Mouse (Mus musculus) heart, adult 11 months (tissue): ENCODE measurements around the gene Klb.

Experiments
- DNase-seq: peaks from one replicate; pipeline ENCODE4 v3.0.0; 2022

Gene Klb

DNA sequence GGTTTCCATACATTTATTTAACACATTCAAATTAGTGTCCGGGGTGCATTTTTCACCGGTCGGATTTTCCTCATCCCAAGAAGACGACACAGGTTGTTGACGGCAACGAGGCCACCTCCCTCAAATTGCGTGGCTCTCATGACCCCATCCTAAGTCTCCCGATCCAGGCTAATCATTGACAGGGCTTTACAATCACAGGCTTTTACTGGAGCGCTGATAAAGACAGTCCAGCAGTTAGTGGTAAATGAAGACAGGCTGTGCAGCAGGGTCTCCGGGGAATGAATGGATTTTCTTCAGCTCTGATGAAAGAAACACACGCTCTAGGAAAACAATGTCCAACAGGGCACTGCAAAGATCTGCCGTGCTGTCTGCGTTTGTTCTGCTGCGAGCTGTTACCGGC, at the start of gene Klb:
TSS of gene Klb (plus strand) at position 147 of the 400 bp plus-strand sequence.
- DNase-seq: no peak

DNA sequence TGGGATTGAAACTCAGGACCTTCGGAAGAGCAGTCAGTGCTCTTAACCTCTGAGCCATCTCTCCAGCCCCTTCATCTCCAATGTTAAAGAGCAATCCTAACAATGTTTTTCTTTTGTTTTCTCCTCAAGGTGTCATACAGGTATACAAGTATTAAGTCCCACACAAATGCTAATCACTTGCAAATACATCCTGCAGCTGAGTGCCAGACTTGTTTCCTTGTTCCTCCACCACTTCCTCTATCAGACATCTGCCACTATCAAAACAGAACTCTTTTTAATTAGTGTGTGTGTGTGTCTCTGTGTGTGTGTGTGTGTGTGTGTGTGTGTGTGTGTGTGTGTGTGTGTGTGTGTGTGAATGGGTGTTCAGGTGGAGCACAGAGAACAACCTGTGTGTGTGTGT, 48.5 kb upstream of the Klb start:
- peak; percentile 42 for DNase-seq

DNA sequence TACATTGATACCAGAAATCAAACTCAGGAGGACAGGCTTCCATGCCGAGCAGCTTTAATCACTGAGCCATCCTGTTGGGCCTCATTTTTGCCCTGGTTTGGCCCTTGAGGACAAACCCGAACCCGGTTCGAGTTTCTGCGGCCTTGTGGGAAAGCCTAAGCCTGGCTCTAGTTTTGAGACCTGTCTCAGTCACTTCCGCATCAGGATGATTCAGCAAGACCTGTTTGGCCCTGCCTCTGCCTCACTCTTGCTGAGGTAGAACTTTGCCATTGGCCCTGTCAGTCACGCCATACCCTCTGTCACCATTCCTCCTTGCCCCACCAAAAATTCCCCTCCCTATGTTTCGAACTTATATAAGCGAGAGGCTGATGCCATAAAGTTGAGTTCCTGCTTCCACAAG, 48.0 kb upstream of the Klb start:
- DNase-seq: peak; percentile 82

DNA sequence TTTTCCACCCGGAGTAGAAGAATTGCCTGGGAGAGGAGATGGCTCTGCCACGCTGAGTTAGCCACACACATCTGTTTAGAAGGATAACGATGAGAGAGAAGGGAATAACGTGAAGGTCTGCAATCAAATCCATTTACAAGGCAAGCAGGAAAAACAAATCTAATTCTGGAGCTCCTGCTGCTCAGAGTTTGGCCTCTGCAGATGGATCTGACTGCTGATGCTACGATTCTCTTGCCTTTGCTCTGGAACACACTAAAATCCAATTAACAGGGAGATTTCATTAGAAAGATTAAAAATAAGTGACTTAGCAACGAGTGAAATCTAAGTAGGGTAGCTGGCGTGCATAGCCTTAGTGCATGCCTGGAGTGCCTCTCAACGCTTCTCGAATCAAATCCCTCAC, 42.6 kb upstream of the Klb start:
- peak; percentile 48 for DNase-seq

DNA sequence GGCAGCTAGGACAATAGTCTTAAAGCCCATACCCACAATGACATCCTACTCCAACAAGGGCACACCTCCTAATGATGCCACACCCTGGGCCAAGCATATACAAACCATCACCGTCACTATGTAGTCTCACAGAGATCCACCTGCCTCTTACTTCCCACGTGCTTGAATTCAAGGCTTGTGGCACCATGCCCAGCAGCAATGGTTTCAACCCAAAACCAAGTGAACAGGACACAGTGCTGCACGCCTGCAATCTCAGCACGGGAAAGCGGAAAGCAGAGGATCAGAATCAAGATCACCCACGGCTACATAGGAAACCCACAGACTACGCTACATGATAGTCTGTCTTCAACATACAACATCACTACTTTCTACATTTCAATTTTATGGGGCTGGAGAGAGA, 39.9 kb upstream of the Klb start:
- peak; percentile 84 for DNase-seq

DNA sequence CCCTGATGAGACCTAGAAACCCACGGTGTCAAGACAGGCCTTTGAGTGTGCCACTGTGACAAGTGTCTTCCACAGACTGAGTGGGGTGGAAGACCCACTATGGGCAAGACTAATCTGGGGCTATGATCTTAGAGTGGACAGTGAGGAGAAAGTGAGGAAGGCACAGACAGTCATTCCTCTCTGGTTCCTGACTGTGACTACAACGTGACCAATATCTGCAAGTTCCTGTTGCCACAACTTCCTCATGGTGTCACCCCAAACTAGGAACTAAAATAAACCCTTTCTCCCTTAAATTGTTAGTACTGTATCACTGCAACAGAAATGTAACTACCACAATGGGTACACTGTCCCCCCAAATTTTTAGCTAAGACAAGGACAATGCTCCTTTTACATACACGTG, 39.2 kb upstream of the Klb start:
- DNase-seq: peak; percentile 71

DNA sequence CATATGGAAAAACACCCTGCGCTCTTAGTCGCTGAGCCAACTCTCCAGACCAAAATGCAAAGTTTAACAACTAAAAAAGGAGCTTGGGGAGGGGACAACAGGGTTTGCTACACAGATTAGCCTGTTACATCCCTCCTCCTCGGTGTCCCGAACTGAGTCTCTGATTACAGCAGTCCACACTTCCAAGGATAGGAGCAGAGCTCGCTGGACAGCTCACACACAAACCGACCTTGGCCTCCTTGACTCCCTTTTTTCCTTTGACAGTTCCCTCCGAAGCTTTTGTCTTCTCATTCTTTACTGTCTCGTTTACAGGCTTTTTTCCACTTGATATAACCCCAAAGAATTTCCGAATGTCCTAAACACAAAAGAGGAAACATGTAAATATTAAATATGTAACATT, 28.9 kb upstream of the Klb start:
- DNase-seq: no peak

DNA sequence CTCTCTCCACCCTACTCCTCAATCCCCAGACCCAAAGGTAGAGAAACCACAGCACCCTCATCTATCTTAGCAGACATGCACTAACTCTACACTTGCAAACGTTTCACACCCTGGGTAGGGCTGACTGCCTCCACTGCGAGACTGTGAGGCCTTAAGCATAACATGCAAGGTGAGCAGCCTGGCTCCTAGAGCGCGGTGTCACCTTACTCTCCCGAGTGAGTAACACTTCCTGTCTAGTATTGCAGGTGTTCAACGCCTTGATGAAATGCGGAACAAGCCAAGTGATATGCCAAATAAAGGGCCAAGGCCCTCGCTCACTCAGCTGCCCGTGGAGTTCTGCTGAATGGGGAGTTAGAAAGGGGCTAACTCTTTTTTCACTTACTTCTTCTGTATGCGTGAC, 25.9 kb upstream of the Klb start:
- no peak for DNase-seq

DNA sequence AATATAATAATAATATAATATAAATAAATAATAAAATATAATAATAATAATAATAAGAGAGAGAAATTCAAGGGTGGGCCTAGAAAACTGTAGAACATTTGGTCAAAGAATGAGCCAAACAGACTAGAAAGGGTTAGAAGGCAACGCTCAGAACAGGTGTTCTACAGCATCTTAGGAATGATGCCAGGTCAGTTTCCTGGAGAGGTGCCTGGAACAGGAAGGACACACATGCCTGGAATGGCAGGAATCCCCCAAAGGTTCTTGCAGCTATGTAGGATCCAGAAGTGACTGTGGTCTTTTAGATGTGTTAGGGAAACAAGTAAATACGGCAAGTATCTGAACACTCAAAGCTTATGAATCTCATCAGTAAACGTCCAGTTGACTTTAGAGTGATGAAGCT, 23.8 kb upstream of the Klb start:
- no peak for DNase-seq

DNA sequence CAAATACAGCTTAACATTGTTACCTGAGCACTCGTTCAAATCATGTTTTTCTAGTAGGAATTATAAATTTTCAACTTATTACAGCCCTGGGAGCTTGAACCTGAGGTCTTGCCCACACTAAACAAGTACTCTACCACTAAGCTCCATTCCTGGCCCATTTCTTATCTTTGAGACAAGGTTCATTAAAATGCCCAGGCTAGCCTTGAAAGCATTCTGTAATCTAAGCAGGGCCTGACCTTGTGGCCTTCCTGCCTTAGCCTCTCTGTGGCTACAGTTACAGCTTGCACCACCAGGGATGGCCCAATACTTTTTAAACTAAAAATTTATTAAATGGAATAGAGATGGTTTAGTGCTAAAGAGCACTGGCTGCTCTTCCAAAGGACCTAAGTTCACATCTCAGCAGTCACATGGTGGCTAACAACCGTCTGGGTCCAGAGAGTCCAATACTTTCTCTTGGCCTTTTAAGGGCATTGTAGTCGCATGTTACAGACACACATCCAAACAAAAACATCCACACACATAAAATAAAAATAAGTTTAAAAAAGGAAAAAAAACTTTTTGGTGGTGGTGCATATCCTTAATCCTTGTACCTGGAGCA, 23.3 kb upstream of the Klb start:
- no peak for DNase-seq

DNA sequence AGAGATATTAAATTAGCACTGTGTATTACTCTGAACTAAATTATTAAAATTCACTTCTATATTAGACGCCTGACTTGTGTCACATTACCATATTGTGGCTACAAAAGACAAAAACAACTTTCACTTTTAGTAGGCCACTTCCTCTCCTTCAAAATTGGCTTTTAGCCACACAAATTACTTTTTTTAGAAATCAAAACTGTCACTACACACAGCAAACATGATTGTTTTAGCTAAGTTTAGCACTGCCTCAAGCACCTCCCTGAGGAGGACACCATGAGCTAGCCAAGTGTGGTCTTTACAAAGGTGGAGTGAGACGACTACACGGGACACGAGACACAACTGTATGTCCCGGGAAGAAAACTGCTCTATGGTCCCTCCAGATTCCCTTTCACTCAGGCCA, 21.9 kb upstream of the Klb start:
- peak; percentile 95 for DNase-seq

DNA sequence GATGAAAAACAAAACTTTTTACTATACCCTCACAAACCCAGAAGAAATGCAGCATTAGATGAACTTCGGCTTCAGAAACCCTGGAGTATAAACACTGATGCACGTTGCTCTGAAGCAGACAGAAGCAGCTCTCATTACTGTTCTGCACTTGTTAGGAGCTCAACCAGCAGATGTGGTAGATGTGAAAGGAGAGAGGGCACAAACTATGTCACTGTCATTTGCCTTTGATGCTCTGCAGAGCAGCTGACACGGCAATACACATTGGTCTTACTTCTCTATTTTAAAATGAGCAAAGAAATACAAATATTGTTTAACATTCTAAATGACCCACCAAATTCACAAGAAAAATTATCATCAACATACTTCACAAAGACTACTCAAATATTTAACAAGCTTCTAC, 18.1 kb upstream of the Klb start:
- no peak for DNase-seq

DNA sequence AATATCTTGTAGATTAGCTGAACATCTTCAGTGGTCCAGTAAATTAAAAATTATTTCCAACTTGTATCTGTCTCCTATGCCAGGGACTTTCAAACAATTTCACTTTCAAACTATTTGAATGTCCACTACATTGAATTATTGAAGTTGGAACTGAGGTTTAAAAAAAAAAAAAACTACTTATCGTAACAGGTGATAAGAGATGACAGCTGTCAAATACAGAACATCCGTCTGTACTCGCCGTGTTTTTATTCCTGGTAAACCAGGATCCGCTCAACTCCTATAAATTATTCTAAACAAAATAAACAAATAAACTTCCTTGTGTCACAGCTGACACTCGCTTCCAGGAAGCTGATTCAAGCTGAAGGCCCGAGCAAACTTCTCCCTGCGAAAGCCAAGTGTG, 13.3 kb upstream of the Klb start:
- DNase-seq: no peak

DNA sequence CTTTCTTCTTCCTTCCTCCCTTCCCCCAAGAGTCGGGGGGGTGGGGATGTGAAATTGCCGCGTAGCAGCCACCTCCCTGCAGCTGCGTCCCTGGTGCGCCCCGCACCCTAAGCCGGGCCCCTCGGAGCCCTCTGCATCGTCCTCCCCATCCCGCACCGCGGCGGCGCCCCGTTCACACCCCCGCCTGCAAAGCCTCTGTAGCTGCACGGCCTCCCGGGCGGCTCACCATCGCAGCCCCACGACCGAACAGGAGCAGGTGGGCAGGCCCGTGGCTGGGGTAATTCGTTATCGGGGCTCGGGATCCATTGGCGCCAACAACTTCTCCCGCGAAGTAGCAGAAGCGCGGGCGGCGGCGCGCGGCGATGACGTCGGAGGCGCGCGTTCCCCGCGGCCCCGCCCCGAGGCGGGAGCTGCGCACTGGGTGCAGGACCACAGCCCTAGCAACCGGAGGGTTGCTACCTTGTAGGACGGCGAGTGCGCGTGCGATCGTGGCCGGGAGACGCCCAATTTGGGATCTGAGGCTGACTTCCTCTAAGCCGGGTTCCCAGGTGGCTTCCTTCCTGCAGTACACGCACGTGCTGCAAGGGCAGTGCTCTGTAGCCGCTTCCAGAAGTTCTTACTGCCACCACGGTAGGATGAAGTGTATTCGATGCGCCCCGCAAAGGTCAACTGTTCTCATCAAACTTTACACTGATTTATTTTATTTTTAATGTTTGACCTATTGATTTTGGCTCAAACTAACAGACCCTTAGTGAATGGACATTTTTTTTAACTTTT, 12.6 kb upstream of the Klb start, which contains the start of gene Rfc1:
TSS of gene Rfc1 (minus strand) at position 373 of the 777 bp plus-strand sequence.
- DNase-seq: peak; percentile 99

DNA sequence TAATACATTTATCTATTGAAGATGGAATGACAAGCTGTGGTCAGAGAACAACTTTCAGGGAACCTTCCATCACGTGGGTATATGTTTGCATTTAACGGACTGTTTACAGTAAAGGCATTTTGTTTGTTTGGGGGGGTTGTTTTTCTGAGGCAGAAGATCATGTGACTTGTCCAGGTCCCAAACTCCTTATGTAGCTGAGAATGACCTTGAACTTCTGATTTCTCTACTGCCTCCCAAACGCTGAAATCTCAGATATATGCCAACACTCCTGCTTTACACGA, 12.1 kb upstream of the Klb start:
- no peak for DNase-seq

DNA sequence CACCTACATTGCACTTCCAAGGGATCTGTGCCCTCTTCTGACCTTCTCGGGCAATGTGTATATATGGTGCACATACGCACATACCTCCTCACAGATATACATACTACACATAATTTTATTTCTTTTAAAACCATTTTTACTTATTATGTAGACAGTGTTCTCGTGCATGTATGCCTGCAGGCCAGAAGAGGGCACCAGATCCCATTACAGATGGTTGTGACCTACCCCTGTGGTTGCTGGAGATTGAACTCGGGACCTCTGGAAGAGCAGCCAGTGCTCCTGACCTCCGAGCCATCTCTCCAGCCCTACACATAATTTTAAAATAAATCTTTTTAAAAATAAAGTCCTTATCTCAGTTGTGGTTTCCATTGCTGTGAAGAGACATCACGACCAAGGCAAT, 9.7 kb upstream of the Klb start:
- DNase-seq: no peak

DNA sequence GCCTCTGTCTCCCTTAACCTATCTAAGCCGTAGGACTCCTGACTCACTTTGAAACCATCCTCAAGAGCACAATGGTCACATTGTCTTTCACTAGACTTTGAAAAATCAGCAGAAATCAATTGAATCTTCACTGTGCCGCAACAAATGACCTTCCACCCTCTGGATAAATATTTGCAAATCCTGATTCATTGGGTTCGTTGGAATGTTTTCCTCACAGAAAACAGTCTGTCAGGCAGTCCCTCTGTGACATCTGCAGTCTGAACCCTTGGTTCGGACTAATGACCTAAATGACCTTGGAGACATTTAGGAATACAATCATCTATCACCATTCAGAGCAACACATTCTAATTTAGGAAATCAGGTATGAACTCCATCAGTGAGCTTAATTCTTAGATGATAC, 7.9 kb upstream of the Klb start:
- no peak for DNase-seq

DNA sequence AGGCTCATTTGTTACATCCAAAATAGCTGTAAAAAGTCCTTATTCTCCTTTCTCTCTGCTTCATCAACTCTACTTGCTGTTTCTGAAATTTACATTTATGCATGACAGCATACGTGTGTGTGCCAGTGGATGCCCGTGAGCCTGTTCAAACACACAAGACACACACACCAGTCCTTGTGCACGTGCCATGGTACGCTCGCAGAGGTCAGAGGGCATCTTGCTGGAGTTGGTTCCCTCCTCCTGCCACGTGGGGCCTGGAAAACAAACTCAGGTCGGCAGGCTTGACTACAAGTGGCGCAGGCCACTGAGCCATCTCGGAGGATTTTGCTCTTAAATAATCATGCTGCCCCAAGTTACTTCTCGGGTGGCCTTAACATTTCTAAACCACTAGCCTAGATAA, 2.4 kb downstream of the Klb start:
- DNase-seq: peak; percentile 86

DNA sequence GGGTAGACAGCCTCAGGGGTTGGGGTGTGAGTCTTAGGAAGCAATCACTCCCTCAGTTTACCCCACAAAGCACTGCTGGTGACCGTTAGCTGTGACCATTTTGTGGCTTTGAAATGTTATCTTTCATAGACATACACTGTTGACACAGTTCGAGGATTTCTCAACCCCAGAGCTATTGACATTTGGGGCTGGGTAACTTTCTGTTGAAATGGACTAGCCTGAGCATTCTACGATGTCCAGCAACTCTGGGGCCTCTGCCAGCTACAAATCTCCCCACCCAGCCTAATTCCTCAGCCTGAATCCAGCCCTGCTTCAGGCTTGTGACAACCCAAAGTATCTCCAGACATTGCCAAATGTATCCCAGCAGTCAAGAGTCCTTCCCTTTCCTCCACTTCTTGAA, 6.0 kb downstream of the Klb start:
- peak; percentile 88 for DNase-seq

DNA sequence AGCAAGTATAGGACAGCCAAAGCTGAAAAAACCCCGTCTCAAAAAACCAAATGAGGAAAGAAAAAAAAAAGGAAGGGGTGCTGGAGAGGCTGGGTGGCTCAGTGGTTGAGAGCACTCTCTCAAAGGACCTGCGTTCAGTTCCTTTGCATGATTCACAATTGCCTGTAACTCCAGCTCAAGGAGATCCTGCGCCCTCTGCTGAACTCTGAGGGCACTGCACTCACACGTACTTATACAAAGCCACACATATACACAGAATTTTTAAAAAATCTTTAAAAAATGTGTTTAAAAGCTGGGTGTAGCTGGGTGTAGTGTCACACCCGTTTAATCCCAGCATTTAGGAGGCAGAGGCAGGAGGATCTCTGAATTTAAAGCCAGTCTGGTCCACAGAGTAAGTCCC, 6.9 kb downstream of the Klb start:
- DNase-seq: no peak

DNA sequence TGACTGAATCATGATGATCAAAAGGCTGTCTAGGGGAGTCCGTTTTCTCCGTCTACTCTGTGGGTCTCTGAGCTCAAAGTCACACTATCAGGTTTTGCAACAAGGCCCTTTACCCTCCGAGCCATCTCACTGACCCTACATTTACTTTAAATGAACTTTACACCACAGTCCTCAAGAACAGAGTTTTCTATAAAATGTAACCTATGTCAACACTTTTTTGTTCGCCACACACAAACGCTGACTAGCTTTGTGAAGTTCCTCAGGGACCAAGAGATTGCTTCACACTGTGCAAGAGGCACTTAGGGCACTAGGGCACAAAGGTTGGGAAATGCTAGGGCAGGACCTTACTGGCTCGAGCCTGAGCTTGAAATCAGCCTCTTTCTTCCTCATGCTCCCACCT, 8.7 kb downstream of the Klb start:
- DNase-seq: no peak

DNA sequence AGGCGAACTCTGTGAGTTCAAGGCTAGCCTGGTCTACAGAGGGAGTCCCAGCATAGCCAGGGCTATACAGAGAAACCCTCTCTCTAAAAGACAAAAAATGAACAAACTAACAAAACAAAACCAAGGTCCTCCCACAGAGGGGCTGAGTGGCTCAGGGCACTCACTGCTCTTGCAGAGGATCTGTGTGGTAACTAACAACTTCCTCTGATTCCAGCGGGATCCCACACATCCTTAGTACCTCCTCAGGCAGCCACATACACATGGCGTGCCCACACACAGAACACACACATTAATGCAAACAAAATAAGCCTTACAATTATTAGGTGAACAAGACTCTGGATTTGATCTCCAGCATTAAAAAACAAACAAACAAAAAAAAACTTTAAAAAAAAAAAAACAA, 9.7 kb downstream of the Klb start:
- no peak for DNase-seq

DNA sequence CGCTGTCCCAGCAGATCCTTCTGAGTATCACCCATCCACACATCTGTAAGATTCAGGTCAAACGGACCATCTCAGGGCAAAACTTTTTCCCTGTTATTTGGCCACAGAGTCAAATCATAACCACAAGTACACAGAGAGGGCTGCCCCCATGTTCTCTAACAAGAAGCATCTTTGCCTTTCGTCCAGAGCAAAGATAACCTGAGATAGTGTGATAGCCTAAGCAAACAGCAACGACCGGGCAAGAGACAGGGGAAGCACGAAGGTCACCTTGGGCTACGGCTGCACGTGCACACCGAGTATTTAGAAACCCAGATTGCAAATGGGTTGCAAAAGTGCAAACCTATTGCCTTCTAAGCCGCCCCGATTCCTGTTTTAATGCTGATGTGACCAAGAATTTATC, 19.7 kb downstream of the Klb start:
- no peak for DNase-seq

DNA sequence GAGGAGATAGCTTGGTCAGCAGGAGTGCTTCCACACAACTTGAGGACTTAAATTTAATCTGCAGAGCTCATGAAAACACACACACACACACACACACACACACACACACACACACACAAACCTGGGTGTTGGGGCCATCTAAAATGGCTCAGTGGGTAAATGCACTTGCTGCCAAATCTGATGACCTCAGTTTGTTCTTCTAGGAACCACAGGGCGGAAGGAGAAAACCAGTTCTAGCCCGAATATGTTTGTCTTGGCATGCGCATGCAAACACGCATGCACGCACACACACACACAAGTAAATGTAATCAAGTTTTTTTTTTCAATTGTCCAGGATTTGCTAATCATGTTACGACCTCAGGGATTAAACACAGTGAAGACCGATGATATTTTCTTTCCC, 23.4 kb downstream of the Klb start:
- DNase-seq: no peak

DNA sequence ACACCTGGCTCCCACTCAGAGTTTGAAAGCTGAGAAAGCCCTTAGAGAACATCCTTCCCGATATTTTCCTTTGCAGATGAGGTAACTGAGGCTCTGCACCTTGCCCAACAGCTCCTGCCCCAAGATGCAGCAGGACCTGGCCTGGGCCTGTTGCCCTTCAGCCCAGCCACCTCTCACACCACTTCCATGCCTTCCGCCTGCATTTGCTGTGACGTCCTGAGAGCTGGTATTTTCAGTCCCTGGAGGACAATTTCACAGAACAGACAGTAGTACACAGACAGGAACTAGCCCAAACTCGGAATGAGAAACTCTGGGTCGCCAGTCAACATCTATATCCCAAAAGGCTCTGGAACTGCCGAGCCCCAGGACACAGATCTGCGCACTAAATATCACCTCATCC, 26.6 kb downstream of the Klb start:
- DNase-seq: peak; percentile 80
